Mouse (Mus musculus) megakaryocyte progenitor cell, adult 5-6 weeks (primary cell): ENCODE measurements around the gene Il11ra2. TPM values are rescaled to one million over a fixed set of nuclear protein-coding genes. Genes with fewer than 3 reads are reported as not detected.
"Not testable (repeated sequence)": the region's sequence is repeated elsewhere in the genome, so short reads cannot be mapped to it uniquely, and the experiment has no call there.

Source experiments
- ATAC-seq: replicated peaks from 2 replicates; pipeline ENCODE4 v1.8.0; 2016; ENCODE audit warnings: mild to moderate bottlenecking, moderate TSS enrichment, inconsistent platforms; ENCODE audit not compliant: poor library complexity
- total RNA-seq, 2 experiments: library from RNA; stranded (forward) in 1 of 2; stranded (reverse) in 1 of 2; fragments of 157-497, 149-512 nt in 1 of 2; fragments of 200-1000 nt in 1 of 2; gene quantifications; 2 replicates each; pipeline versions ENCODE4 v1.2.3 to v1.2.4; 2015 to 2017

The Il11ra2 gene
- total RNA-seq (2015) (not detected in 2 replicates), total RNA-seq (2017) (not detected in 2 replicates)

DNA sequence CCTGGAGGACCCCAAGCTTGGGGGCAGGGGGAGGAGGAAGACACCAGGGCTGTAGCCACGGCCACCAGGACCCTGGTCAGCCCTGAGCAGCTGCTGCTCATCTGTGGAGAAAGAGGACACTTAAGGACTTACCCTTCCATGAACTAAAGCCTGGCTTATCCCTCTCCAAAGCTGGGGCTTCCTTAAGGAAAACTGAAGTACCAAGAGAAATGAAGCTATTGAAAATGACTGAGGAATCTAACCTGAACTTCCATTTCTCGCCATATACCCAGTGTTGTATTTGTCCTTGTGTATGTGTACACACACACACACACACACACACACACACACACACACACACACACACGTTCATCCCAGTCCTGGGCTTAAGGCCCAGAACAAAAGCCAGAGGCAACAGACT, at the start of gene Il11ra2:
Il11ra2 (minus strand) TSS at position 101 of the 400 bp plus-strand sequence.
- ATAC-seq: not testable (repeated sequence)

DNA sequence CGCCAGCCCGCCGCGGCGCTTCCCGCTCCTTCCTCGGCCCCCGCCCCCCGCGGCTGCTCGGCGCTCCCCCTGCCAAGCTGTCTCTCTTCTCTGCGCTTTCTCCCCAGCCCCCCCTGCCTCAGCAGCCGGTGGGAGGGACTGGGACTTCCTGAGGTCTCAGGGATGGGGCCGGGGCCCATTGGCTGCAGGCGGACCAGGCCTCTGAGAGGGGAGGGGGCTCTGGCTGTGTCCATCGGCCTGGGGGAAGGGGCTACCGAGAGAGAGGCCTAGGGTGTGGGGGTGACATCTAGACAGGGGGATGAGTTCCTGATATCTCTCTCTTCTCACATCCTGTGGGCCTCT, 20.5 kb upstream of the Il11ra2 start:
- not testable (repeated sequence) for ATAC-seq

- not testable (repeated sequence) for ATAC-seq
Measured at GRCm38 (mm10) chr4:42681473-42682182, 19.9 kb upstream of the Il11ra2 start.

- not testable (repeated sequence) for ATAC-seq
Measured at GRCm38 (mm10) chr4:42680374-42681356, 19.0 kb upstream of the Il11ra2 start.

GRCm38 (mm10) chr4:42679365-42679764, 17.7 kb upstream of the Il11ra2 start:
- ATAC-seq: not testable (repeated sequence)

GRCm38 (mm10) chr4:42675415-42675814, 13.7 kb upstream of the Il11ra2 start:
- not testable (repeated sequence) for ATAC-seq

DNA sequence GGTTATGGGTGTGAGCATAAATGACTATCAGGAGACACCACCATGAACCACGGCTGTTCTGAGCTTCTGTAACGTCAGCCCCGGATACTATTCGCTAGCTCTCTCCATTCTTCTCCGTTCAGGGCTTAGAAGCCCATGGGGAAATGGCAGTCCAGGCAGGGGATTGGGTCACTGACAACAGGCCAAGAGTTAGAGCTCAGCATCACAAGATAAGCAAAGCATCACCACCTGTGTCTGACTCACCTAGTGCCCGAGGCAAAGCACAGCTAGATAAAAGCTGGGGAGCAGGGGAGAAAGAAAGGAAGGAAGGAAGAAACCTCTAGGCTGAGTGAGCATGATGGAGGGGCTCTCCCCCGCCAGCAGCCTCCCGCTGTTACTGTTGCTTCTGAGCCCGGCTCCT, 6.7 kb downstream of the Il11ra2 start, which contains the start of gene Ccl27b:
Ccl27b (plus strand) TSS at position 301 of the 400 bp plus-strand sequence.
- not testable (repeated sequence) for ATAC-seq

- not testable (repeated sequence) for ATAC-seq
Measured at GRCm38 (mm10) chr4:42629419-42629818, 32.3 kb downstream of the Il11ra2 start, which contains the start of gene Gm2564. TSS of gene Gm2564 (plus strand) at chr4:42629719.

DNA sequence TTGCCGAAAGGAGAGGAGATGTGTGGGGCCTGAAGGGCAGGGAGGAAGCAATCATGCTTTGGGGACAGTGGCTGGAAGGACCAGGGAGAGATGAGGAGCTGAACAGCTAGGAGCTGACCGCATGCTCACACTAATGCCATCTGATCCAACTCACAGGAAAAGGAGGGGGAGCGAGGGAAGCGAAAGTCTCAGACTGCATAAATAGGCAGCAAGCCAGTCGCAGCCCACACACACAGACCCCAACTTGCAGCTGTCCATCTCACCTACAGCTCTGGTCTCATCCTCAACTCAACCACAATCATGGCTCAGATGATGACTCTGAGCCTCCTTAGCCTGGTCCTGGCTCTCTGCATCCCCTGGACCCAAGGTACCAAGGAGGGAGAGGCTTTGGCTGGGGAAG, 49.8 kb downstream of the Il11ra2 start, which contains the start of gene Gm10591:
Gm10591 (plus strand) TSS at position 301 of the 400 bp plus-strand sequence.
- ATAC-seq: not testable (repeated sequence)

Other genes starting within 250 kb of the Il11ra2 start
- gene Gm21586, start 222.5 kb downstream of the Il11ra2 start, total RNA-seq (2015): not detected in 2 replicates
- 1.8 TPM in 1 of 2 replicates, not detected in the other for gene Gm21586, start 222.5 kb downstream of the Il11ra2 start, total RNA-seq (2017)
- 0.39 and 0.74 TPM in 2 replicates for gene Gm2163, start 195.1 kb downstream of the Il11ra2 start, total RNA-seq (2015)
- gene Gm2163, start 195.1 kb downstream of the Il11ra2 start, total RNA-seq (2017): 0.08 and 0.10 TPM in 2 replicates
- gene Fam205a2, start 133.7 kb downstream of the Il11ra2 start, total RNA-seq (2015): 0.10 TPM in 1 of 2 replicates, not detected in the other
- 0.07 TPM in 1 of 2 replicates, not detected in the other for gene Fam205a2, start 133.7 kb downstream of the Il11ra2 start, total RNA-seq (2017)
- gene Gm10591, start 49.7 kb downstream of the Il11ra2 start, total RNA-seq (2015): not detected in 2 replicates
- not detected in 2 replicates for gene Gm10591, start 49.7 kb downstream of the Il11ra2 start, total RNA-seq (2017)
- gene Gm2564, start 32.2 kb downstream of the Il11ra2 start, total RNA-seq (2015): 0.37 and 1.0 TPM in 2 replicates
- not detected in 2 replicates for gene Gm2564, start 32.2 kb downstream of the Il11ra2 start, total RNA-seq (2017)
- not detected in 2 replicates for gene Ccl27b, start 6.6 kb downstream of the Il11ra2 start, total RNA-seq (2015)
- gene Ccl27b, start 6.6 kb downstream of the Il11ra2 start, total RNA-seq (2017): not detected in 2 replicates
- gene 4930578G10Rik, start 73.7 kb upstream of the Il11ra2 start, total RNA-seq (2015): not detected in 2 replicates
- not detected in 2 replicates for gene 4930578G10Rik, start 73.7 kb upstream of the Il11ra2 start, total RNA-seq (2017)
- gene Ccl19, start 94.7 kb upstream of the Il11ra2 start, total RNA-seq (2015): not detected in 2 replicates
- gene Ccl19, start 94.7 kb upstream of the Il11ra2 start, total RNA-seq (2017): not detected in 2 replicates
- not detected in 2 replicates for gene Ccl21a, start 112.1 kb upstream of the Il11ra2 start, total RNA-seq (2015)
- gene Ccl21a, start 112.1 kb upstream of the Il11ra2 start, total RNA-seq (2017): not detected in 2 replicates
- not detected in 2 replicates for gene Fam205a1, start 192.0 kb upstream of the Il11ra2 start, total RNA-seq (2015)
- gene Fam205a1, start 192.0 kb upstream of the Il11ra2 start, total RNA-seq (2017): not detected in 2 replicates
- not detected in 2 replicates for gene Gm12394, start 194.9 kb upstream of the Il11ra2 start, total RNA-seq (2015)
- not detected in 2 replicates for gene Gm12394, start 194.9 kb upstream of the Il11ra2 start, total RNA-seq (2017)
- gene Fam205c, start 212.3 kb upstream of the Il11ra2 start, total RNA-seq (2015): not detected in 2 replicates
- gene Fam205c, start 212.3 kb upstream of the Il11ra2 start, total RNA-seq (2017): not detected in 2 replicates